Mouse (Mus musculus) cerebellum, adult 2 months (tissue): ENCODE results near the gene Asic4.

Experiments used
- CTCF ChIP-seq: fragments of 200-500 bp; IDR thresholded peaks from 2 replicates; pipeline ENCODE4 v1.5.1; 2011; ENCODE audit warnings: low read depth, mild to moderate bottlenecking, control low read depth, low read length, moderate library complexity, borderline replicate concordance; ENCODE audit not compliant: insufficient read depth
- POLR2A ChIP-seq: fragments of 200-500 bp; IDR thresholded peaks from 2 replicates; pipeline ENCODE4 v1.6.1; 2011; ENCODE audit warnings: low read length, control low read depth, borderline replicate concordance; ENCODE audit not compliant: insufficient read depth

GRCm38 (mm10) chr1:75494878-75495548, 44.8 kb downstream of the Asic4 start:
- TF ChIP-seq CTCF, result peak; percentile 79
- no peak for TF ChIP-seq POLR2A
